Mouse (Mus musculus) forebrain, embryonic 16.5 days (tissue): ENCODE measurements around the gene Gpr19. TPM values are rescaled to one million over a fixed set of nuclear protein-coding genes. Genes with fewer than 3 reads are reported as not detected.

ENCODE experiments used
- ATAC-seq: fragments of 200-750 bp; cut with Nextera tagmentation; 2 replicates; pipeline ENCODE4 v1.8.0; 2017; ENCODE audit warnings: mild to moderate bottlenecking, moderate library complexity
- H3K27ac ChIP-seq: fragments of 300-500 bp; sonication (generic); 2 replicates; pipeline ENCODE4 v1.5.1; 2014; ENCODE audit warnings: low read length, control low read depth
- H3K27me3 ChIP-seq: fragments of 300-500 bp; sonication (generic); replicated peaks from 2 replicates; pipeline ENCODE4 v1.6.1; 2014; ENCODE audit warnings: low read length; ENCODE audit not compliant: control insufficient read depth, insufficient read depth
- H3K36me3 ChIP-seq: fragments of 300-500 bp; sonication (generic); 2 replicates; pipeline ENCODE4 v1.6.1; 2014; ENCODE audit not compliant: control insufficient read depth, insufficient read depth
- H3K4me1 ChIP-seq: fragments of 300-500 bp; sonication (generic); replicated peaks from 2 replicates; pipeline ENCODE4 v1.6.1; 2014; ENCODE audit warnings: low read length; ENCODE audit not compliant: control insufficient read depth, insufficient read depth
- H3K4me2 ChIP-seq: fragments of 300-500 bp; sonication (generic); 2 replicates; pipeline ENCODE4 v1.6.1; 2014; ENCODE audit warnings: mild to moderate bottlenecking, low read length, control low read depth
- H3K4me3 ChIP-seq: fragments of 300-500 bp; sonication (generic); replicated peaks from 2 replicates; pipeline ENCODE4 v1.5.1; 2014; ENCODE audit warnings: mild to moderate bottlenecking, low read length, control low read depth
- H3K9ac ChIP-seq: fragments of 300-500 bp; sonication (generic); replicated peaks from 2 replicates; pipeline ENCODE4 v1.6.1; 2014; ENCODE audit warnings: low read depth, low read length, control low read depth
- H3K9me3 ChIP-seq: fragments of 300-500 bp; sonication (generic); 2 replicates; pipeline ENCODE4 v1.6.1; 2016; ENCODE audit warnings: low read length; ENCODE audit not compliant: control insufficient read depth
- WGBS: fragments of 180-500 bp; shearing (Covaris S2); extraction: QIAGEN DNeasy Blood & Tissue Kit; methylation state at CpG from one replicate; pipeline ENCODE4 v1.1.7; 2014; 5-methylcytosine and 5-hydroxymethylcytosine counted together
- polyA plus RNA-seq: library from polyadenylated mRNA; unstranded; fragments of >200 nt; fragmentation: Nextera tagmentation; extraction: Ambion mirVana; gene quantifications from 2 replicates; pipeline ENCODE4 v1.2.1, GENCODE M21; 2015

The Gpr19 gene
- polyA plus RNA-seq, 1 experiment from 2014 or later = 48.9 TPM

GRCm38 (mm10) chr6:134866113-134866512 lies 32.3 kb downstream of the Gpr19 start:
- no peak overlapping the region for H3K9ac ChIP-seq
- no peaks in the 10 kb centered on the region for H3K9me3 ChIP-seq
- no peaks in the 10 kb centered on the region for H3K27me3 ChIP-seq
- ATAC-seq = no peak
- H3K27ac ChIP-seq = no peak overlapping the region
- no peak overlapping the region for H3K4me2 ChIP-seq
- H3K4me1 ChIP-seq = peaks cover 12% of the 10 kb centered on the region
- H3K36me3 ChIP-seq = peaks cover 22% of the 10 kb centered on the region
- 96% methylated on average over 7 of the region's 7 CpGs for WGBS
- H3K4me3 ChIP-seq = no peak overlapping the region

- WGBS = 1% methylated on average over 19 of the region's 19 CpGs
- peak; percentile 96 for ATAC-seq
- H3K27me3 ChIP-seq = no peaks in the 10 kb centered on the region
- H3K36me3 ChIP-seq = peaks cover 5% of the 10 kb centered on the region; the same call in 1 of the 2 replicates
- peak overlapping the region; percentile 47 for H3K9ac ChIP-seq
- H3K4me2 ChIP-seq = peak overlapping the region; percentile 64
- H3K4me1 ChIP-seq = peaks cover 12% of the 10 kb centered on the region
- H3K27ac ChIP-seq = peak overlapping the region; percentile 39
- H3K9me3 ChIP-seq = no peaks in the 10 kb centered on the region
- peak overlapping the region; percentile 25 for H3K4me3 ChIP-seq
Observed at GRCm38 (mm10) chr6:134863146-134863545, 35.2 kb downstream of the Gpr19 start.

GRCm38 (mm10) chr6:134862671-134863104 lies 35.7 kb downstream of the Gpr19 start:
- Histone ChIP-seq H3K27ac (peak overlapping the region; percentile 39), H3K27me3 (no peaks in the 10 kb centered on the region), H3K4me2 (peak overlapping the region; percentile 64), H3K36me3 (0 out of 2 replicates have a peak, but pooled peaks cover 2% of the 10 kb centered on the region), H3K9ac (peak overlapping the region; percentile 47), H3K4me3 (peak overlapping the region; percentile 25), H3K4me1 (peaks cover 12% of the 10 kb centered on the region), H3K9me3 (no peaks in the 10 kb centered on the region)
- ATAC-seq = peak; percentile 62
- WGBS = 7% methylated on average over 13 of the region's 13 CpGs

GRCm38 (mm10) chr6:134861386-134861785 lies 37.0 kb downstream of the Gpr19 start:
- Histone ChIP-seq H3K27ac (no peak overlapping the region), H3K9ac (no peak overlapping the region), H3K4me3 (no peak overlapping the region), H3K4me1 (peaks cover 12% of the 10 kb centered on the region), H3K4me2 (no peak overlapping the region), H3K27me3 (no peaks in the 10 kb centered on the region), H3K36me3 (0 out of 2 replicates have a peak, but pooled peaks cover 2% of the 10 kb centered on the region), H3K9me3 (no peaks in the 10 kb centered on the region)
- WGBS = 86% methylated on average over 12 of the region's 12 CpGs
- ATAC-seq = no peak

GRCm38 (mm10) chr6:134860275-134860674 lies 38.1 kb downstream of the Gpr19 start:
- H3K27ac ChIP-seq = no peak overlapping the region
- no peak overlapping the region for H3K4me3 ChIP-seq
- no peak overlapping the region for H3K9ac ChIP-seq
- no peaks in the 10 kb centered on the region for H3K9me3 ChIP-seq
- no peak overlapping the region for H3K4me2 ChIP-seq
- no peak for ATAC-seq
- WGBS = 85% methylated on average over 4 of the region's 4 CpGs
- H3K27me3 ChIP-seq = no peaks in the 10 kb centered on the region
- 0 out of 2 replicates have a peak, but pooled peaks cover 2% of the 10 kb centered on the region for H3K36me3 ChIP-seq
- H3K4me1 ChIP-seq = peaks cover 12% of the 10 kb centered on the region

GRCm38 (mm10) chr6:134859021-134859420 lies 39.4 kb downstream of the Gpr19 start:
- no peak overlapping the region for H3K4me2 ChIP-seq
- H3K27me3 ChIP-seq = no peaks in the 10 kb centered on the region
- H3K4me3 ChIP-seq = no peak overlapping the region
- no peaks in the 10 kb centered on the region for H3K9me3 ChIP-seq
- H3K4me1 ChIP-seq = peaks cover 12% of the 10 kb centered on the region
- H3K27ac ChIP-seq = no peak overlapping the region
- 0 out of 2 replicates have a peak, but pooled peaks cover 2% of the 10 kb centered on the region for H3K36me3 ChIP-seq
- ATAC-seq = no peak
- WGBS = 85% methylated on average over 6 of the region's 6 CpGs
- no peak overlapping the region for H3K9ac ChIP-seq

GRCm38 (mm10) chr6:134855926-134856325 lies 42.5 kb downstream of the Gpr19 start:
- Histone ChIP-seq H3K9ac (no peak overlapping the region), H3K36me3 (0 out of 2 replicates have a peak, but pooled peaks cover 2% of the 10 kb centered on the region), H3K4me2 (no peak overlapping the region), H3K9me3 (no peaks in the 10 kb centered on the region), H3K27me3 (no peaks in the 10 kb centered on the region), H3K4me1 (no peaks in the 10 kb centered on the region), H3K4me3 (no peak overlapping the region), H3K27ac (no peak overlapping the region)
- ATAC-seq = no peak
- 88% methylated on average over 16 of the region's 16 CpGs for WGBS

- Histone ChIP-seq H3K4me1 (no peaks in the 10 kb centered on the region), H3K9me3 (no peaks in the 10 kb centered on the region), H3K4me2 (no peak overlapping the region), H3K9ac (no peak overlapping the region), H3K27ac (no peak overlapping the region), H3K4me3 (no peak overlapping the region), H3K27me3 (no peaks in the 10 kb centered on the region), H3K36me3 (0 out of 2 replicates have a peak, but pooled peaks cover 2% of the 10 kb centered on the region)
- ATAC-seq = no peak
- WGBS = 86% methylated on average over 5 of the region's 5 CpGs
Observed at GRCm38 (mm10) chr6:134854782-134855181, 43.6 kb downstream of the Gpr19 start.

GRCm38 (mm10) chr6:134849985-134850384 lies 48.4 kb downstream of the Gpr19 start:
- ATAC-seq = no peak
- Histone ChIP-seq H3K36me3 (no peaks in the 10 kb centered on the region), H3K4me3 (no peak overlapping the region), H3K9me3 (no peaks in the 10 kb centered on the region), H3K27me3 (no peaks in the 10 kb centered on the region), H3K4me2 (no peak overlapping the region), H3K27ac (no peak overlapping the region), H3K4me1 (no peaks in the 10 kb centered on the region), H3K9ac (no peak overlapping the region)
- WGBS = 84% methylated on average over 3 of the region's 3 CpGs

GRCm38 (mm10) chr6:134849461-134849860 lies 48.9 kb downstream of the Gpr19 start:
- H3K27ac ChIP-seq = no peak overlapping the region
- WGBS = 69% methylated on average over 2 of the region's 2 CpGs
- ATAC-seq = no peak

More at GRCm38 (mm10) chr6:134849461-134849860, 48.9 kb downstream of the Gpr19 start:
- Histone ChIP-seq H3K36me3 (no peaks in the 10 kb centered on the region), H3K4me3 (no peak overlapping the region), H3K9ac (no peak overlapping the region), H3K9me3 (no peaks in the 10 kb centered on the region), H3K4me2 (no peak overlapping the region), H3K27me3 (no peaks in the 10 kb centered on the region), H3K4me1 (no peaks in the 10 kb centered on the region)
